In the genomic region with DNA sequence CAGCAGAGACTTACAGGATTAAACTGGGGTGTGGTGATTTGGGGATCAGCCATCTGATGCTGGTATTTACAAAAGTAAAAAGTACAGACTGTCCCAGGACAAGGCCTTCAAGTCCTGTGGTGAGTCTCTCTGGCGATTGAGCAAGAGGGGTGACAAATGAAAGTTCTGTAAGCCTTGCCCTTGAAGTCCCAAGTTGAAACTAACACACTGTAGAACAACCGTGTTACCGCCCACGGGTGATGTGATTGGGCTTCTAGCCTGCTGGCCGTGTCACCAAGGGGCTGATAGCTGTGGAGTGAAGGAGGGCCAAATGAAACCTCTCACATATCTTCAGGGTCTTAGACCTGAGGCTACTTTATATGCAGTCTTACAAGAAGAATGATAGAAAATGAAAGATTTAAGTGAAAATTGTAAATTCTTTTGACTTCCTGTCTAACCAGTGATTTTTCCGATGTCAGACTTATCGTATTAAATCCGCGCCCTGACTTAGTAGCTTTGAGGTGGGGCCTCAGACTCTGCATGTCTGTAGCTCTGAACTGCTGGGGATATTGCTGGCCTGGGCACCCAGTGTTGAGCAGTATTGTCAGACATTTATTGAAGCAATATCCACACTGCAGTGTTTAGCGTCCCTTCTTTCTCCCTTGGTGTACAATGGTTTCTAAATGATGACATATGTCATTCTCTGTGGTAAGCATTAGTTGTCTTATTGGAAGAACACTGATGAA, we compare ENCODE assay signal across 12 mouse cellular contexts.
A peak's percentile ranks its signal among the peaks of the same experiment; 100 is the strongest.
DNase-seq lines count a peak whose midpoint lies in the region; ATAC-seq and TF ChIP-seq lines count a peak whose summit lies in the region.
"Had no signal": no experiment of that assay in that cellular context is flagged by ENCODE, and none has a peak within 500 bp of the region (broad histone marks: within the 10 kb centered on the region; RNA-seq: fewer than 3 reads in every experiment).

No protein-coding gene starts in this region.

- no peak overlapping the region for H3K4me2 ChIP-seq in liver, embryonic 16.5 days (ENCODE audit: low read depth, low read length)
- H3K4me2 ChIP-seq in liver, embryonic 11.5 days: no peak overlapping the region
- no peak overlapping the region for H3K4me2 ChIP-seq in hindbrain, embryonic 14.5 days (replicated peaks)

- H3K9ac ChIP-seq in liver, embryonic 16.5 days (ENCODE audit: low read depth, low read length): no peak overlapping the region
- H3K9ac ChIP-seq in liver, embryonic 11.5 days (ENCODE audit: low read depth, low read length): no peak overlapping the region
- no peak overlapping the region for H3K9ac ChIP-seq in hindbrain, embryonic 14.5 days

- peak; percentile 39; the same call in 1 of the 2 replicates for ATAC-seq in liver, embryonic 16.5 days (ENCODE audit: low read depth)
- ATAC-seq in liver, embryonic 11.5 days (replicated peaks; ENCODE audit: low FRiP score): no peak
- no peak for ATAC-seq in hindbrain, embryonic 14.5 days (ENCODE audit: low FRiP score)

- H3K4me1 ChIP-seq in liver, embryonic 16.5 days (ENCODE audit: control insufficient read depth, low read depth, low read length): no peaks in the 10 kb centered on the region; the same call in 1 of the 2 replicates
- no peaks in the 10 kb centered on the region for H3K4me1 ChIP-seq in liver, embryonic 11.5 days (replicated peaks; ENCODE audit: control insufficient read depth, insufficient read depth, low read length)
- H3K4me1 ChIP-seq in embryonic fibroblast, embryonic 13.5 days (ENCODE audit: control insufficient read depth, insufficient read depth, low read length): peaks cover 19% of the 10 kb centered on the region
- H3K4me1 ChIP-seq in small intestine, adult 2 months (ENCODE audit: control insufficient read depth, insufficient read depth, insufficient read length, low read length): peaks cover 18% of the 10 kb centered on the region; the same call in 1 of the 2 replicates
- H3K4me1 ChIP-seq in hindbrain, embryonic 14.5 days (replicated peaks; ENCODE audit: control insufficient read depth, insufficient read depth, low read length): no peaks in the 10 kb centered on the region; the same call in 1 of the 2 replicates

- no peak overlapping the region for H3K27ac ChIP-seq in liver, embryonic 16.5 days (ENCODE audit: low read length)
- no peak overlapping the region for H3K27ac ChIP-seq in liver, embryonic 11.5 days (ENCODE audit: low read depth, low read length)
- peak overlapping the region; percentile 41 for H3K27ac ChIP-seq in embryonic fibroblast, embryonic 13.5 days (ENCODE audit: insufficient read depth, low read length)
- H3K27ac ChIP-seq in small intestine, adult 2 months (ENCODE audit: insufficient read depth, low read depth, low read length): peak overlapping the region; percentile 38; the same call in 1 of the 2 replicates
- no peak overlapping the region for H3K27ac ChIP-seq in hindbrain, embryonic 14.5 days
- H3K27ac ChIP-seq: embryonic facial prominence, embryonic 10.5 days had no signal

- no peaks in the 10 kb centered on the region for H3K36me3 ChIP-seq in liver, embryonic 16.5 days (ENCODE audit: control insufficient read depth, insufficient read depth)
- no peaks in the 10 kb centered on the region for H3K36me3 ChIP-seq in liver, embryonic 11.5 days (ENCODE audit: control insufficient read depth, insufficient read depth, low read length)
- H3K36me3 ChIP-seq in small intestine, adult 2 months (ENCODE audit: control insufficient read depth, insufficient read depth, low read length): no peaks in the 10 kb centered on the region
- H3K36me3 ChIP-seq in hindbrain, embryonic 14.5 days (replicated peaks; ENCODE audit: control insufficient read depth, insufficient read depth): 0 out of 2 replicates have a peak, but pooled peaks cover 2% of the 10 kb centered on the region

- intact Hi-C loops in heart, postnatal 10 days (cut with DNase I): no loop called here
- intact Hi-C loops in left cerebral cortex, postnatal 4 days (cut with DNase I): no loop called here

- no peaks in the 10 kb centered on the region for H3K9me3 ChIP-seq in liver, embryonic 16.5 days (replicated peaks; ENCODE audit: control insufficient read depth, low read length)
- no peaks in the 10 kb centered on the region for H3K9me3 ChIP-seq in liver, embryonic 11.5 days (ENCODE audit: control insufficient read depth, low read length)
- H3K9me3 ChIP-seq in hindbrain, embryonic 14.5 days (ENCODE audit: control insufficient read depth, low read length): no peaks in the 10 kb centered on the region
- H3K9me3 ChIP-seq: embryonic facial prominence, embryonic 10.5 days; G1E; megakaryocyte, embryonic 14.5 days had no signal

- H3K4me3 ChIP-seq in liver, embryonic 16.5 days (ENCODE audit: low read depth, low read length): no peak overlapping the region
- H3K4me3 ChIP-seq in liver, embryonic 11.5 days (ENCODE audit: low read depth, low read length): no peak overlapping the region
- H3K4me3 ChIP-seq in embryonic fibroblast, embryonic 13.5 days (ENCODE audit: insufficient read depth, low read length): no peak overlapping the region
- H3K4me3 ChIP-seq in small intestine, adult 2 months (ENCODE audit: low read depth, low read length): no peak overlapping the region
- no peak overlapping the region for H3K4me3 ChIP-seq in hindbrain, embryonic 14.5 days (replicated peaks; ENCODE audit: low read length)
- H3K4me3 ChIP-seq: embryonic facial prominence, embryonic 10.5 days; megakaryocyte, embryonic 14.5 days had no signal

- H3K27me3 ChIP-seq in liver, embryonic 16.5 days (ENCODE audit: control insufficient read depth, insufficient read depth, low read depth, low read length): no peaks in the 10 kb centered on the region
- no peaks in the 10 kb centered on the region for H3K27me3 ChIP-seq in liver, embryonic 11.5 days (replicated peaks; ENCODE audit: control insufficient read depth, insufficient read depth, low read length)
- H3K27me3 ChIP-seq in small intestine, adult 2 months (ENCODE audit: control insufficient read depth, insufficient read depth, low read length): no peaks in the 10 kb centered on the region
- no peaks in the 10 kb centered on the region for H3K27me3 ChIP-seq in hindbrain, embryonic 14.5 days (ENCODE audit: control insufficient read depth, insufficient read depth, low read length)
- H3K27me3 ChIP-seq: megakaryocyte, embryonic 14.5 days had no signal

- no peak for TF ChIP-seq POLR2A in embryonic fibroblast, embryonic 13.5 days (IDR thresholded peaks at IDR 0.05; ENCODE audit: low read depth, low read length)
- no peak for TF ChIP-seq POLR2A in small intestine, adult 2 months (IDR thresholded peaks at IDR 0.05; ENCODE audit: low read depth, low read length)

- TF ChIP-seq CTCF in embryonic fibroblast, embryonic 13.5 days (IDR thresholded peaks at IDR 0.05; ENCODE audit: borderline replicate concordance, insufficient read depth, low read length): no peak
- TF ChIP-seq CTCF in small intestine, adult 2 months (IDR thresholded peaks at IDR 0.05; ENCODE audit: extremely low read depth, insufficient read length, insufficient replicate concordance, low read depth, low read length): no peak

- DNase-seq in liver, embryonic 11.5 days (ENCODE audit: low spot score): no peak
- DNase-seq in heart, postnatal 10 days: peak; percentile 69 to 71
- no peak for DNase-seq in hindbrain, embryonic 14.5 days (ENCODE audit: low spot score)
- DNase-seq in spleen, postnatal 14 days (ENCODE audit: low spot score in 2 of 2): no peak
- no peak for DNase-seq in left cerebral cortex, postnatal 4 days
- DNase-seq: kidney, postnatal 4 days had no signal

- 66% methylated on average over 10 of the region's 10 CpGs for WGBS in liver, embryonic 16.5 days (ENCODE audit: insufficient replicate concordance)
- 86% methylated on average over 10 of the region's 10 CpGs for WGBS in liver, embryonic 11.5 days
- WGBS in small intestine, adult 2 months: 58% methylated on average over 10 of the region's 10 CpGs
- 90% methylated on average over 10 of the region's 10 CpGs for WGBS in hindbrain, embryonic 14.5 days

Comparison
In these comparisons a context has a peak if more than half of its experiments do, and no peak if none do; other contexts are left out.
1. H3K27ac ChIP-seq: peak in embryonic fibroblast, embryonic 13.5 days (single experiment) and small intestine, adult 2 months (single experiment); none in liver, embryonic 16.5 days (single experiment), liver, embryonic 11.5 days (single experiment) and hindbrain, embryonic 14.5 days (single experiment).
2. DNase-seq: peak in heart, postnatal 10 days (2 of 2); none in liver, embryonic 11.5 days (single experiment), hindbrain, embryonic 14.5 days (single experiment), spleen, postnatal 14 days (0 of 2) and left cerebral cortex, postnatal 4 days (single experiment).